Mouse (Mus musculus): ENCODE results near the gene Nrn1l.

Gene Nrn1l

GRCm38 (mm10) chr8:105893339-105893738 is at the start of gene Nrn1l:
Gene Nrn1l (plus strand): TSS chr8:105893567.
- 11% methylated on average over 11 of the region's 11 CpGs for WGBS

GRCm38 (mm10) chr8:105846678-105847077 is 46.7 kb upstream of the Nrn1l start:
- 90% methylated on average over 11 of the region's 11 CpGs for WGBS

GRCm38 (mm10) chr8:105850014-105850413 is 43.4 kb upstream of the Nrn1l start:
- WGBS = 88% methylated on average over 4 of the region's 4 CpGs

- WGBS = 72% methylated on average over 7 of the region's 7 CpGs
Measured at GRCm38 (mm10) chr8:105850611-105851010, 42.8 kb upstream of the Nrn1l start.

GRCm38 (mm10) chr8:105851651-105852143 is 41.7 kb upstream of the Nrn1l start:
- under 1% methylated on average over 34 of the region's 34 CpGs for WGBS

GRCm38 (mm10) chr8:105852146-105852729 is 41.1 kb upstream of the Nrn1l start:
- WGBS = 77% methylated on average over 12 of the region's 12 CpGs

GRCm38 (mm10) chr8:105853178-105853577 is 40.2 kb upstream of the Nrn1l start, which contains the start of gene Cenpt:
Gene Cenpt (minus strand): TSS chr8:105853278.
- WGBS = 83% methylated on average over 3 of the region's 3 CpGs

- WGBS = 24% methylated on average over 8 of the region's 8 CpGs
Measured at GRCm38 (mm10) chr8:105854303-105854702, 39.1 kb upstream of the Nrn1l start.

GRCm38 (mm10) chr8:105854715-105855216 is 38.6 kb upstream of the Nrn1l start, which contains the start of gene Thap11:
Gene Thap11 (plus strand): TSS chr8:105855132.
- WGBS = under 1% methylated on average over 43 of the region's 43 CpGs

- WGBS = under 1% methylated on average over 70 of the region's 71 CpGs
Measured at GRCm38 (mm10) chr8:105855248-105856167, 37.9 kb upstream of the Nrn1l start.

GRCm38 (mm10) chr8:105856168-105856835 is 37.1 kb upstream of the Nrn1l start:
- 8% methylated on average over 15 of the region's 15 CpGs for WGBS

- 75% methylated on average over 5 of the region's 5 CpGs for WGBS
Measured at GRCm38 (mm10) chr8:105858495-105858894, 34.9 kb upstream of the Nrn1l start.

GRCm38 (mm10) chr8:105859314-105859713 is 34.1 kb upstream of the Nrn1l start:
- 64% methylated on average over 5 of the region's 5 CpGs for WGBS

- WGBS = under 1% methylated on average over 59 of the region's 59 CpGs
Measured at GRCm38 (mm10) chr8:105860143-105860981, 33.0 kb upstream of the Nrn1l start, which contains the start of gene Nutf2. Gene Nutf2 (plus strand): TSS chr8:105860580.

- WGBS = 7% methylated on average over 1 of the region's 1 CpGs
Measured at GRCm38 (mm10) chr8:105861951-105862350, 31.4 kb upstream of the Nrn1l start.

GRCm38 (mm10) chr8:105866364-105867029 is 26.9 kb upstream of the Nrn1l start:
- WGBS = 88% methylated on average over 6 of the region's 6 CpGs

GRCm38 (mm10) chr8:105874301-105874700 is 19.1 kb upstream of the Nrn1l start:
- WGBS = 25% methylated on average over 6 of the region's 6 CpGs

GRCm38 (mm10) chr8:105880754-105881520 is 12.4 kb upstream of the Nrn1l start, which contains the start of gene Edc4:
Gene Edc4 (plus strand): TSS chr8:105880881.
- under 1% methylated on average over 45 of the region's 45 CpGs for WGBS

GRCm38 (mm10) chr8:105889756-105890465 is 3.5 kb upstream of the Nrn1l start:
- WGBS = 69% methylated on average over 12 of the region's 12 CpGs

All from cerebral cortex, adult 2 months (tissue).